Mouse (Mus musculus) kidney, embryonic 15.5 days (tissue): ENCODE measurements around the gene Cysrt1. TPM values are rescaled to one million over a fixed set of nuclear protein-coding genes. Genes with fewer than 3 reads are reported as not detected.
A peak's percentile ranks its signal among the peaks of the same experiment; 100 is the strongest.

Experiments
- ATAC-seq: fragments of 200-750 bp; cut with Nextera tagmentation; replicated peaks from 2 replicates; pipeline ENCODE4 v1.8.0; 2017; ENCODE audit warnings: moderate TSS enrichment; ENCODE audit not compliant: low FRiP score
- H3K27ac ChIP-seq: fragments of 300-500 bp; sonication (generic); 2 replicates; pipeline ENCODE4 v1.5.1; 2015; ENCODE audit warnings: mild to moderate bottlenecking, inconsistent platforms
- H3K27me3 ChIP-seq: fragments of 300-500 bp; sonication (generic); 2 replicates; pipeline ENCODE4 v1.6.1; 2015; ENCODE audit warnings: inconsistent platforms
- H3K36me3 ChIP-seq: fragments of 300-500 bp; sonication (generic); 2 replicates; pipeline ENCODE4 v1.6.1; 2015; ENCODE audit warnings: inconsistent platforms
- H3K4me1 ChIP-seq: fragments of 300-500 bp; sonication (generic); 2 replicates; pipeline ENCODE4 v1.6.1; 2015; ENCODE audit warnings: inconsistent platforms
- H3K4me2 ChIP-seq: fragments of 300-500 bp; sonication (generic); 2 replicates; pipeline ENCODE4 v1.6.1; 2015; ENCODE audit warnings: moderate library complexity, mild to moderate bottlenecking, inconsistent platforms
- H3K4me3 ChIP-seq: fragments of 300-500 bp; sonication (generic); replicated peaks from 2 replicates; pipeline ENCODE4 v1.5.1; 2015; ENCODE audit warnings: mild to moderate bottlenecking, inconsistent platforms
- H3K9ac ChIP-seq: fragments of 300-500 bp; sonication (generic); 2 replicates; pipeline ENCODE4 v1.6.1; 2015; ENCODE audit warnings: mild to moderate bottlenecking, inconsistent platforms
- H3K9me3 ChIP-seq: fragments of 300-500 bp; sonication (generic); replicated peaks from 2 replicates; pipeline ENCODE4 v1.6.1; 2016; ENCODE audit warnings: inconsistent platforms
- WGBS: fragments of 180-500 bp; shearing (Covaris S2); methylation state at CpG from one replicate; pipeline ENCODE4 v1.1.7; 2015; ENCODE audit warnings: mixed read lengths; 5-methylcytosine and 5-hydroxymethylcytosine counted together
- polyA plus RNA-seq: library from polyadenylated mRNA; unstranded; fragments of >200 nt; fragmentation: Nextera tagmentation; extraction: Ambion mirVana; gene quantifications from 2 replicates; pipeline ENCODE4 v1.2.1, GENCODE M21; 2015

The Cysrt1 gene
- polyA plus RNA-seq, 1 experiment from 2014 or later = 0.55 TPM

GRCm38 (mm10) chr2:25278928-25279882 lies 37.0 kb upstream of the Cysrt1 start:
- 66% methylated on average over 13 of the region's 13 CpGs for WGBS
- no peak overlapping the region for H3K4me2 ChIP-seq
- no peaks in the 10 kb centered on the region for H3K27me3 ChIP-seq
- H3K9ac ChIP-seq = no peak overlapping the region
- H3K4me1 ChIP-seq = peaks cover 3% of the 10 kb centered on the region; the same call in 1 of the 2 replicates
- H3K9me3 ChIP-seq = no peaks in the 10 kb centered on the region
- no peak overlapping the region for H3K27ac ChIP-seq
- H3K36me3 ChIP-seq = peaks cover 98% of the 10 kb centered on the region
- no peak; the same call in 1 of the 2 replicates for ATAC-seq
- no peak overlapping the region for H3K4me3 ChIP-seq

- 0 out of 2 replicates have a peak overlapping the region, but pooled peaks have one; percentile 61 for H3K27ac ChIP-seq
- no peaks in the 10 kb centered on the region for H3K9me3 ChIP-seq
- WGBS = 29% methylated on average over 16 of the region's 16 CpGs
- peak overlapping the region; percentile 93 for H3K4me2 ChIP-seq
- H3K27me3 ChIP-seq = no peaks in the 10 kb centered on the region
- ATAC-seq = no peak
- H3K9ac ChIP-seq = peak overlapping the region; percentile 87
- peak overlapping the region; percentile 73 for H3K4me3 ChIP-seq
- peaks cover 72% of the 10 kb centered on the region for H3K36me3 ChIP-seq
- peaks cover 30% of the 10 kb centered on the region for H3K4me1 ChIP-seq
These were observed 30.8 kb upstream of the Cysrt1 start for GRCm38 (mm10) chr2:25273010-25273409.

- peak overlapping the region; percentile 87 for H3K9ac ChIP-seq
- H3K36me3 ChIP-seq = peaks cover 67% of the 10 kb centered on the region
- no peaks in the 10 kb centered on the region for H3K27me3 ChIP-seq
- no peaks in the 10 kb centered on the region for H3K9me3 ChIP-seq
- peak overlapping the region; percentile 61 for H3K27ac ChIP-seq
- peak overlapping the region; percentile 93 for H3K4me2 ChIP-seq
- ATAC-seq = peak; percentile 65
- H3K4me1 ChIP-seq = peaks cover 30% of the 10 kb centered on the region
- peak overlapping the region; percentile 73 for H3K4me3 ChIP-seq
- under 1% methylated on average over 28 of the region's 29 CpGs for WGBS
These were observed 30.3 kb upstream of the Cysrt1 start for GRCm38 (mm10) chr2:25272515-25272914.

- H3K4me2 ChIP-seq = peak within 1 kb of the TSS; percentile 93
- peak within 1 kb of the TSS; percentile 85 for H3K27ac ChIP-seq
- ATAC-seq = peak; percentile 97
- under 1% methylated on average over 55 of the region's 55 CpGs for WGBS
- peaks cover 36% of the 10 kb centered on the region for H3K4me1 ChIP-seq
- no peaks in the 10 kb centered on the region for H3K27me3 ChIP-seq
- H3K4me3 ChIP-seq = peak within 1 kb of the TSS; percentile 73
- H3K9ac ChIP-seq = peak within 1 kb of the TSS; percentile 87
- no peaks in the 10 kb centered on the region for H3K9me3 ChIP-seq
- peaks cover 61% of the 10 kb centered on the region for H3K36me3 ChIP-seq
These were observed 29.7 kb upstream of the Cysrt1 start, which contains the start of the genes Ssna1 and Anapc2 for GRCm38 (mm10) chr2:25271827-25272511. Ssna1 (minus strand) TSS chr2:25272438. Anapc2 (plus strand) TSS chr2:25272478.

- 71% methylated on average over 4 of the region's 4 CpGs for WGBS
- H3K4me3 ChIP-seq = no peak overlapping the region
- no peak overlapping the region for H3K27ac ChIP-seq
- no peaks in the 10 kb centered on the region for H3K9me3 ChIP-seq
- H3K27me3 ChIP-seq = peaks cover 11% of the 10 kb centered on the region
- ATAC-seq = no peak
- no peak overlapping the region for H3K9ac ChIP-seq
- peaks cover 25% of the 10 kb centered on the region for H3K36me3 ChIP-seq
- peaks cover 60% of the 10 kb centered on the region for H3K4me1 ChIP-seq
- no peak overlapping the region for H3K4me2 ChIP-seq
These were observed 25.6 kb upstream of the Cysrt1 start for GRCm38 (mm10) chr2:25267746-25268309.

- H3K4me1 ChIP-seq = peaks cover 61% of the 10 kb centered on the region
- no peaks in the 10 kb centered on the region for H3K9me3 ChIP-seq
- no peak overlapping the region for H3K9ac ChIP-seq
- no peak for ATAC-seq
- H3K36me3 ChIP-seq = peaks cover 25% of the 10 kb centered on the region
- H3K27me3 ChIP-seq = peaks cover 11% of the 10 kb centered on the region
- no peak overlapping the region for H3K4me2 ChIP-seq
- H3K4me3 ChIP-seq = no peak overlapping the region
- H3K27ac ChIP-seq = no peak overlapping the region
These were observed 25.0 kb upstream of the Cysrt1 start for GRCm38 (mm10) chr2:25267241-25267640.

GRCm38 (mm10) chr2:25266720-25267119 lies 24.5 kb upstream of the Cysrt1 start:
- Histone ChIP-seq H3K36me3 (peaks cover 25% of the 10 kb centered on the region), H3K9me3 (no peaks in the 10 kb centered on the region), H3K4me1 (peaks cover 65% of the 10 kb centered on the region), H3K4me2 (peak overlapping the region; percentile 97; the same call in 1 of the 2 replicates), H3K27ac (no peak overlapping the region), H3K9ac (peak overlapping the region; percentile 2; the same call in 1 of the 2 replicates), H3K27me3 (peaks cover 11% of the 10 kb centered on the region), H3K4me3 (no peak overlapping the region)
- no peak for ATAC-seq
- WGBS = 33% methylated on average over 2 of the region's 2 CpGs

GRCm38 (mm10) chr2:25265897-25266656 lies 23.8 kb upstream of the Cysrt1 start:
- H3K4me2 ChIP-seq = peak overlapping the region; percentile 97
- no peak for ATAC-seq
- no peaks in the 10 kb centered on the region for H3K9me3 ChIP-seq
- no peak overlapping the region for H3K27ac ChIP-seq
- peak overlapping the region; percentile 2; the same call in 1 of the 2 replicates for H3K9ac ChIP-seq
- H3K4me1 ChIP-seq = peaks cover 59% of the 10 kb centered on the region
- WGBS = 71% methylated on average over 6 of the region's 6 CpGs
- H3K4me3 ChIP-seq = peak overlapping the region; percentile 10; the same call in 1 of the 2 replicates
- peaks cover 11% of the 10 kb centered on the region for H3K27me3 ChIP-seq
- peaks cover 25% of the 10 kb centered on the region for H3K36me3 ChIP-seq

GRCm38 (mm10) chr2:25264851-25265250 lies 22.6 kb upstream of the Cysrt1 start:
- H3K27me3 ChIP-seq = peaks cover 11% of the 10 kb centered on the region
- no peaks in the 10 kb centered on the region for H3K9me3 ChIP-seq
- H3K4me3 ChIP-seq = no peak overlapping the region
- H3K4me2 ChIP-seq = peak overlapping the region; percentile 97; the same call in 1 of the 2 replicates
- H3K4me1 ChIP-seq = peaks cover 52% of the 10 kb centered on the region
- H3K36me3 ChIP-seq = peaks cover 15% of the 10 kb centered on the region
- no peak for ATAC-seq
- H3K27ac ChIP-seq = no peak overlapping the region
- 78% methylated on average over 3 of the region's 3 CpGs for WGBS
- H3K9ac ChIP-seq = no peak overlapping the region

GRCm38 (mm10) chr2:25264286-25264660 lies 22.0 kb upstream of the Cysrt1 start:
- Histone ChIP-seq H3K4me3 (peak overlapping the region; percentile 76; the same call in 1 of the 2 replicates), H3K4me2 (peak overlapping the region; percentile 97), H3K9me3 (no peaks in the 10 kb centered on the region), H3K9ac (peak overlapping the region; percentile 66; the same call in 1 of the 2 replicates), H3K27ac (no peak overlapping the region), H3K4me1 (peaks cover 52% of the 10 kb centered on the region), H3K36me3 (peaks cover 9% of the 10 kb centered on the region), H3K27me3 (peaks cover 11% of the 10 kb centered on the region)
- no peak for ATAC-seq
- WGBS = 78% methylated on average over 5 of the region's 5 CpGs
